11 mouse cellular contexts compared by ENCODE assay signal in the genomic region with DNA sequence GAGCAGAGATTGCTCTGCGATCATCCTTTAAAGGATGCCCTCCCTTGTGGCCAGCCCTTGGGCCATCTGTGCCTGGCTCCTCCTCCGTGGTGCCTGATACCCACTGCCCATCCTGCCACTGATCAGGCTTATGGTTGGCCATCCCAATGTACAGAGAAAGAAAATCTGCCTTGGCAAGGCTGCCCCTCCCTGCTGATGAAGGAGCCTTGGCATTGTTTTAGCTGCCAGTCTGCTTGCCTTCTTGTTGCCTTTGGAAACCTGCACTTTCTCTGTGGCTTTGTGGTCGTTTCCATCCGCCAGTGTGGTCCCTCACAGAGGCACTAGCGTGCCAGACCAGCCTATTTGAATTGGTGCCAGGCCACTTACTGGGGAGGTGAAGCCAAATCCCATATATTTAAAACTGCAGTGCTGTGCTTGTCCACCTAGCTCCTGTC.
A peak's percentile ranks its signal among the peaks of the same experiment; 100 is the strongest.
DNase-seq lines count a peak whose midpoint lies in the region; ATAC-seq lines count a peak whose summit lies in the region.
"Had no signal": no experiment of that assay in that cellular context is flagged by ENCODE, and none has a peak within 500 bp of the region (broad histone marks: within the 10 kb centered on the region; RNA-seq: fewer than 3 reads in every experiment).

No protein-coding gene starts in this region.

- intact Hi-C loops in heart, postnatal 36 days (cut with DNase I): no loop called here

- no peak overlapping the region for H3K9ac ChIP-seq in intestine, embryonic 14.5 days (ENCODE audit: low read length)
- no peak overlapping the region for H3K9ac ChIP-seq in intestine, embryonic 15.5 days
- H3K9ac ChIP-seq in embryonic facial prominence, embryonic 13.5 days: no peak overlapping the region
- no peak overlapping the region for H3K9ac ChIP-seq in kidney, embryonic 16.5 days (replicated peaks; ENCODE audit: low read length)

- ATAC-seq in intestine, embryonic 14.5 days (replicated peaks; ENCODE audit: low FRiP score, low TSS enrichment, low read depth): no peak
- ATAC-seq in intestine, embryonic 15.5 days: no peak
- peak; percentile 79; the same call in 1 of the 2 replicates for ATAC-seq in embryonic facial prominence, embryonic 13.5 days (ENCODE audit: insufficient number of reproducible peaks, insufficient read depth, low FRiP score, low TSS enrichment, low read depth)
- ATAC-seq in megakaryocyte progenitor cell, adult 5-6 weeks (replicated peaks; ENCODE audit: poor library complexity): 0 out of 2 replicates have a peak, but pooled peaks have one; percentile 23
- no peak for ATAC-seq in kidney, embryonic 16.5 days (ENCODE audit: low FRiP score, low TSS enrichment)
- ATAC-seq: inflammation-experienced regulatory T-cells, adult 6 months had no signal

- H3K4me1 ChIP-seq in intestine, embryonic 14.5 days (replicated peaks; ENCODE audit: control insufficient read depth, insufficient read depth, low read length): peaks cover 7% of the 10 kb centered on the region; the same call in 1 of the 2 replicates
- H3K4me1 ChIP-seq in intestine, embryonic 15.5 days (replicated peaks): no peaks in the 10 kb centered on the region
- H3K4me1 ChIP-seq in embryonic facial prominence, embryonic 13.5 days: peaks cover 26% of the 10 kb centered on the region
- H3K4me1 ChIP-seq in kidney, embryonic 16.5 days (ENCODE audit: insufficient read depth, low read length): 0 out of 2 replicates have a peak, but pooled peaks cover 4% of the 10 kb centered on the region

- no peak for DNase-seq in intestine, embryonic 14.5 days (ENCODE audit: low spot score)
- DNase-seq in cerebellum, adult 11 months: peak; percentile 51
- no peak for DNase-seq in heart, postnatal 36 days
- DNase-seq in kidney, adult 18-20 months: no peak
- DNase-seq: right cerebral cortex, postnatal 25 days had no signal

- no peaks in the 10 kb centered on the region for H3K27me3 ChIP-seq in intestine, embryonic 14.5 days (replicated peaks; ENCODE audit: control insufficient read depth, insufficient read depth, low read length)
- no peaks in the 10 kb centered on the region for H3K27me3 ChIP-seq in intestine, embryonic 15.5 days (replicated peaks)
- no peaks in the 10 kb centered on the region for H3K27me3 ChIP-seq in embryonic facial prominence, embryonic 13.5 days
- H3K27me3 ChIP-seq in kidney, embryonic 16.5 days (ENCODE audit: insufficient read depth, low read length): no peaks in the 10 kb centered on the region

- no peak overlapping the region for H3K4me2 ChIP-seq in intestine, embryonic 14.5 days (ENCODE audit: low read length)
- H3K4me2 ChIP-seq in intestine, embryonic 15.5 days (replicated peaks): no peak overlapping the region
- H3K4me2 ChIP-seq in embryonic facial prominence, embryonic 13.5 days: peak overlapping the region; percentile 24; the same call in 1 of the 2 replicates
- H3K4me2 ChIP-seq in kidney, embryonic 16.5 days (replicated peaks; ENCODE audit: low read depth, low read length): no peak overlapping the region

- no peaks in the 10 kb centered on the region for H3K9me3 ChIP-seq in intestine, embryonic 14.5 days (ENCODE audit: control insufficient read depth, low read length)
- no peaks in the 10 kb centered on the region for H3K9me3 ChIP-seq in intestine, embryonic 15.5 days
- H3K9me3 ChIP-seq in embryonic facial prominence, embryonic 13.5 days: no peaks in the 10 kb centered on the region
- H3K9me3 ChIP-seq in kidney, embryonic 16.5 days (ENCODE audit: low read length): no peaks in the 10 kb centered on the region
- H3K9me3 ChIP-seq: G1E had no signal

- no peak overlapping the region for H3K4me3 ChIP-seq in intestine, embryonic 14.5 days (ENCODE audit: low read depth, low read length)
- no peak overlapping the region for H3K4me3 ChIP-seq in intestine, embryonic 15.5 days (replicated peaks)
- no peak overlapping the region for H3K4me3 ChIP-seq in embryonic facial prominence, embryonic 13.5 days
- H3K4me3 ChIP-seq in kidney, embryonic 16.5 days (ENCODE audit: low read length): no peak overlapping the region

- peak overlapping the region; percentile 33; the same call in 1 of the 2 replicates for H3K27ac ChIP-seq in intestine, embryonic 14.5 days (ENCODE audit: low read depth)
- no peak overlapping the region for H3K27ac ChIP-seq in intestine, embryonic 15.5 days
- H3K27ac ChIP-seq in embryonic facial prominence, embryonic 13.5 days: peak overlapping the region; percentile 89
- no peak overlapping the region for H3K27ac ChIP-seq in kidney, embryonic 16.5 days (ENCODE audit: low read length)

- WGBS in intestine, embryonic 14.5 days: 52% methylated on average over 5 of the region's 5 CpGs
- 59% methylated on average over 5 of the region's 5 CpGs for WGBS in intestine, embryonic 15.5 days
- WGBS in embryonic facial prominence, embryonic 13.5 days: 45% methylated on average over 5 of the region's 5 CpGs
- 51% methylated on average over 5 of the region's 5 CpGs for WGBS in kidney, embryonic 16.5 days

- H3K36me3 ChIP-seq in intestine, embryonic 14.5 days (ENCODE audit: control insufficient read depth, insufficient read depth, low read length): no peaks in the 10 kb centered on the region
- no peaks in the 10 kb centered on the region for H3K36me3 ChIP-seq in intestine, embryonic 15.5 days
- H3K36me3 ChIP-seq in embryonic facial prominence, embryonic 13.5 days: no peaks in the 10 kb centered on the region
- no peaks in the 10 kb centered on the region for H3K36me3 ChIP-seq in kidney, embryonic 16.5 days (ENCODE audit: insufficient read depth, low read length)
- H3K36me3 ChIP-seq: G1E had no signal

Comparison
In these comparisons a context has a peak if more than half of its experiments do, and no peak if none do; other contexts are left out.
1. H3K27ac ChIP-seq: peak in intestine, embryonic 14.5 days (single experiment) and embryonic facial prominence, embryonic 13.5 days (single experiment); none in intestine, embryonic 15.5 days (single experiment) and kidney, embryonic 16.5 days (single experiment).
2. ATAC-seq: peak in embryonic facial prominence, embryonic 13.5 days (single experiment) and megakaryocyte progenitor cell, adult 5-6 weeks (single experiment); none in intestine, embryonic 14.5 days (single experiment), intestine, embryonic 15.5 days (single experiment) and kidney, embryonic 16.5 days (single experiment).